Mouse (Mus musculus) kidney, adult 18-20 months (tissue): ENCODE data around the gene Aass.
"Not testable (repeated sequence)": the region's sequence is repeated elsewhere in the genome, so short reads cannot be mapped to it uniquely, and the experiment has no call there.

ENCODE experiments used
- DNase-seq: peaks from one replicate; pipeline ENCODE4 v3.0.0; 2021

Gene Aass

GRCm38 (mm10) chr6:23132573-23133181 is at the start of gene Aass:
Aass (minus strand) TSS chr6:23132986.
- peak; percentile 68 for DNase-seq

DNA sequence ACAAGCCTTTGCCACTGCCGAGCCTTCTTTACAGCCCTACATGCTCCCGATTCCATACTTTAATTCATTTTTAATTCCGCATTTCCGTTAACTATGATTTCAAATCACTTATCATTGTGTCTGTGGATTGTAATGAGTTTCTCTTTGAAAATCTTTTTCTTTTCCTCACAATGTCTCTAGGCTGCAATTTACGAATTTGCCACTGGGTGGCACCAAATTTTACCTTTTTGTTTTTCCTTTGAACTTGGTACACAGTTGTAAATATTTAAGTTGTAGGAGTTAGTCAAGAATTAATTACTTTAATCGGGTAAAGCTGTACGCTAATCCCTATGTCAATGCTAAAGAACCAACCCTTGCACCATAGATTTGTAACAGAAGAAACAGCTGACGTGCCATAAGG is 47.3 kb upstream of the Aass start:
- peak; percentile 37 for DNase-seq

DNA sequence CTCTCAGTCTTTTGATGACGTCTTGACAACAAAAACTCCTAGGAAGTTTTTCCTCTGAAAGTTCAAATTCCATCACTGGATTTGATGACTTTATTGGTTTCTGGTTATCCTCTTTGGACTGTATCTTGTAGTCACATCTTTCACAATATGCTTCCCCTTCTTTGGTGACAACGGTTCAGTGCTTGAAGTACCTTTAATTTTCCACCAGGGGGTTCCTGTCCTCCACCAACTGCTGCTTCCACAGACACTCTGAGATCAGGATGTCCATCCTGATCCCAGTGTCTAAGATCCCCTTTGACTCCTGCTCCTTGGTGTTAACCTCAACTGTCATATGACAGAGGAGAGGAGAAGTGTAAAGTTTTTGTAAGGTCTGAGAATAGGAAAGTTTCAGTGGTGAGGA is 31.0 kb upstream of the Aass start:
- DNase-seq = not testable (repeated sequence)

DNA sequence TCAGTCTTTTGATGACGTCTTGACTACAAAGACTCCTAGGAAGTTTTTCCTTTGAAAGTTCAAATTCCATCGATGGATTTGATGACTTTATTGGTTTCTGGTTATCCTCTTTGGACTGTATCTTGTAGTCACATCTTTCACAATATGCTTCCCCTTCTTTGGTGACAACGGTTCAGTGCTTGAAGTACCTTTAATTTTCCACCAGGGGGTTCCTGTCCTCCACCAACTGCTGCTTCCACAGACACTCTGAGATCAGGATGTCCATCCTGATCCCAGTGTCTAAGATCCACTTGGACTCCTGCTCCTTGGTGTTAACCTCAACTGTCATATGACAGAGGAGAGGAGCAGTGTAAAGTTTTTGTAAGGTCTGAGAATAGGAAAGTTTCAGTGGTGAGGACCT is 23.6 kb upstream of the Aass start:
- not testable (repeated sequence) for DNase-seq

GRCm38 (mm10) chr6:23153112-23153511 is 20.3 kb upstream of the Aass start:
- no peak for DNase-seq

GRCm38 (mm10) chr6:23147221-23147620 is 14.4 kb upstream of the Aass start:
- no peak for DNase-seq

DNA sequence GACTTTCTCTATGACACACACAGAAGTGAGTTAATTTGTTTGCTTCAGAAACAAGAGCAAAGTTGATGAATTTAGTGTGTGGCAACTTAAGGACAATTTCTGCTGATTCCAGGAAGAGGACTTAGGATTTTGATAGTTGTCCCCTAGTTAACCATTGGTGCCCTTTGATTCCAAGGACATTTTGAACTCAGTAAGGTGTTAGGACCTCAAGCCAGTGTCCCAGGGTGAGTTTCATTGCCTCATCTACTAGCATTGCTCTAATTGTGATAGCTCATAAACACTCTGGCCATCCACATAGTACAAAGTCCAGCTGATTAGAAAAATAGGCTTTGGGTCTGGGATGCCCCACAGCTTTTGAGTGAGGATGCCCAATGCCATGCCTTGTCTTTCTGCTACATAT is 11.2 kb upstream of the Aass start:
- DNase-seq = no peak

DNA sequence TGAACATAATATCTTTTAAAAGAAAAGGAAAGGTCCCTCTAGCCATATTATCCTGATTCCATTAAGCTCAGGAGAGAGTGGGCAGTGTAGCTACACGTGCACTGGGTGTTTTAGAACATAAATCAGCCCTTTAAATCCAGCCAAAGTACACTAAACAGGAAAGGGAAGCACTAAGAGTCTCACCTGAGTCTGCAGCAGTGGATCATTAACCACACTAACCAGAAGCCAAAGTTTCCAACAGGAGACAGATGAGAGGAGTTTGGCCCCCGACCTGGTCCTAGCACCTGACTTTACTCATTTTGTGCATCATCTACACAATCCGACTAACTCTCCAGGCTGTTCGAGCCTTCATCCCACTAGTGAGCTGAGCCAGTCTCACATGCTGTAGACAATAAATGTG is 1.8 kb downstream of the Aass start:
- peak; percentile 71 for DNase-seq

DNA sequence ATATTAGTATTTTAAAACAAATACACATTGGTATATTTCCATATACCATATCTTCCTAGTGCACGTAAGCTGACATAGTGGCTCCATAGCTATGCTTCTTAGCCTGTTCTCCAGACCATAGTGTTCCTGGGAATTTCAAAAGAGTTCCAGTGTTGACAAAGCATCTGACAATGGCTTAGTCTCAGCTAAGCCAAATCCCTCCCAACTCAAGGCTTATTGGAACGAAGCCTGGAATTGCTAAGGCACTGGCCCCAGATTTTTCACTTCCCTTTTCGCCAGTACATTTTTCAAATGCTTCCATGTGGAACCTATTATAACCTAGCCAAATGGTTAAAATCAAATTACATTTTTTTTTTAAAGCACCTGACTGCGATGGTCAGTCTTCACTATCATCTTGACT is 3.6 kb downstream of the Aass start:
- peak; percentile 36 for DNase-seq

- peak; percentile 46 for DNase-seq
Measured at GRCm38 (mm10) chr6:23126706-23127105, 6.1 kb downstream of the Aass start.

GRCm38 (mm10) chr6:23125831-23126230 is 7.0 kb downstream of the Aass start:
- DNase-seq = no peak

DNA sequence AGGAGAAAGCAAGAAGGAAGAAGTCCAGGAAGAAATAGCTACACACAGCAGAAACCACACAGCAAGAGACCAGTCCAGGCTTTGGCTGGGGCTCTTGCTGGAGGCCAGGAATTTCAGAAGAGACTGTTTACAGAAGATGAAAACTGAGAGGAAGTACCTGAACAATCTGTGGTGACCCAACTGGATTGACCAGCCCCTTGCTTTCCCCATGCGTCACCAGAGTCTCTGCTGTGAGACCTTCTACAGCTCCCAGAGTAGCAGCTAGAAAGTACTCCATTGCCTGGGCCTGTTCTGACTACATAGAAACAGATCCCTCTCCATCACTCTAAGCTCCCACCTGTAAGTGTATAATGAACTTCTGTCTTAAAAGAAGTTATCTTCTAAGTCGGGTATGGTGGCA is 8.0 kb downstream of the Aass start:
- no peak for DNase-seq

- no peak for DNase-seq
Measured at GRCm38 (mm10) chr6:23122934-23123333, 9.9 kb downstream of the Aass start.

- no peak for DNase-seq
Measured at GRCm38 (mm10) chr6:23114781-23115180, 18.0 kb downstream of the Aass start.

- no peak for DNase-seq
Measured at GRCm38 (mm10) chr6:23107069-23107468, 25.7 kb downstream of the Aass start.

- DNase-seq = no peak
Measured at GRCm38 (mm10) chr6:23106373-23106772, 26.4 kb downstream of the Aass start.

GRCm38 (mm10) chr6:23090346-23091055 is 42.3 kb downstream of the Aass start:
- peak; percentile 16 for DNase-seq

DNA sequence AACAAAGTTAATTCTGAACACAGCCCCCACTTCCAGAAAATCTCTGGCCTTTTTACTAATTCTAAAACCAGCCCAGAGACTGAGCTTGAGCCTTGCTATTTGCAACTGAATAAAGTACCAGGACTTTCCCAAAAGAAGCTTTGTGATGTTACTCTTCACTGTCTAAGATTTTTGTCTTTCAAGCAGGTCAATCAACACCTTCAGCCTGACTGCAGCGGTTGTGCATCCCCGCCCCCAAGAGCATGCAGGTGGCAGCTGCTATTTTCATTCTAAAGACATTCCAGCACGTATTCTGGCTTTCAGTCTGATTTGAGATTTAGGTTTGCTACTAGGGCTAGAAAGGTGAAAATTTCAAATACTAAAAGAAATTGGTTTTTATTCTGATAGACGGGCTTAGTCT is 43.5 kb downstream of the Aass start:
- DNase-seq = not testable (repeated sequence)

DNA sequence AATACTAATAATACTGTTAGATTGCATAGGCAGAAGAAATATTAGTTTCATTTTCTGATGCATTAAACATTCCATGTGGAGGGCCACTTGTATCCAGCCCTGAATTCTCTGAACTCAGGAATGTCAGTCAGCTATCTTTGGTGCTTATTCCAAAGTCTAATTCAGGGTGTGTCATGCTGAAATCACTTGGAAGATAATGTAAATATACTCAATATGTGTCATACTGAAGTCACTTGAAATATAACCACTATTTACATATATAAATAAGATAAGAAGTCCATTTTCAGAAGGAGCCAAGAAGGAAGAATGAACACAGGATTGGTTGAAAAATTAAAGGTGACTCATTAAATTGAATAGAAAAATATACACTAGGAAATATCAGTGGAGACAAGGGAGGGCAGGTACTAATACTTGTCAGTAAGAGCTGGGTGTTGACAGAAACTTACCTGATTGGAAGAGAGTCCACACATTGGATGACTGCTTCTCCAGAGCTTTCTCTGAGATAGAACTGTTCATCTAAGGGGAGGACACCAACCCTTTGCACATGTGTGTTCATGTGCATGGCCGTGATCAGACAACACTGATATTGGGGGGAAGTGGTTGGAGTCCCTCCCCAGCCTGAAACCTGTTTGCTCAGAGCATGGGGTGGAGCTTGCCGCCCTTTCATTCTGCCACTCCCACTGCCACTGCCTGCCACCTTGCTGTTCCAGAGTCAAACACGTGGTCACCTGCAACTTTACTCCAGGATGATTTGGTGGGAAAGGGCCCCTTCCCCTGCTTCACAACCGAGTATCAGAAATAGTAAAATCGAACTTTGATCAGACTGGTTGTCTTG is 48.0 kb downstream of the Aass start:
- no peak for DNase-seq

- DNase-seq = peak; percentile 9
Measured at GRCm38 (mm10) chr6:23079991-23080680, 52.6 kb downstream of the Aass start.

GRCm38 (mm10) chr6:23078273-23078672 is 54.5 kb downstream of the Aass start:
- DNase-seq = no peak

- DNase-seq = no peak
Measured at GRCm38 (mm10) chr6:23076060-23076459, 56.7 kb downstream of the Aass start.

DNA sequence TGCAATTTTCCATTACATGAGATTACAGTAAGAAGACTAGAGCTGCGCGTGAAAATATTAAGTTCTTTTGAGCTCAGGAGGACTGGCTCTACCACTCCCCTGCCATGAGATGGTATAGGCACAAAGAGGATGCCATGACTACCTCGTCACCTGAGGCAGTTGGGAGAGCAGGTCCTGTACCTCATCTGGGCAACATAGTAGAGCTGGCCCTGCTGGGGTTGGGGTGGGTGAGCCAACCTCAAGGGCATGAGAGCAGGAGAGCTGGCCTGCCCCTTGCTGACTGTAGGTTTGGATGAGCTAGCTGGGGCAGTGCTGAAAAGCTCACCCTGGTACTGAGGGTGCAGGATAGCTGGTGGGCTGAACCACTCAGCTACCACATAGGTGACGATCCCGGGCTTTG is 77.1 kb downstream of the Aass start:
- no peak for DNase-seq
